ENCODE assay signal across 8 mouse cellular contexts in genomic region chr15:97606630-97607381, GRCm38 (mm10).
DNase-seq lines count a peak whose midpoint lies in the region; ATAC-seq and TF ChIP-seq lines count a peak whose summit lies in the region.

No protein-coding gene starts in this region.

- TF ChIP-seq CTCF in lung, postnatal 0 days (IDR thresholded peaks at IDR 0.05): no peak

- WGBS in lung, postnatal 0 days: 8% methylated on average over 25 of the region's 25 CpGs

- peak overlapping the region; percentile 12; the same call in 1 of the 2 replicates for H3K4me3 ChIP-seq in lung, postnatal 0 days (ENCODE audit: low read depth, low read length)

- DNase-seq in urinary bladder, postnatal 25 days (ENCODE audit: low spot score): peak; percentile 26
- no peak for DNase-seq in urinary bladder, adult 2 months (ENCODE audit: low spot score)
- peak; percentile 85 for DNase-seq in embryo, embryonic 10.5 days (ENCODE audit: low spot score)
- peak; percentile 16 for DNase-seq in heart, postnatal 4 days
- peak; percentile 52 to 57 for DNase-seq in layer of hippocampus, postnatal 14 days (ENCODE audit: low spot score in 2 of 2)
- peak; percentile 81 for DNase-seq in lung, postnatal 0 days (ENCODE audit: low spot score)
- DNase-seq in retina, postnatal 7 days (ENCODE audit: low read depth, low spot score): peak; percentile 43

- no peaks in the 10 kb centered on the region for H3K9me3 ChIP-seq in lung, postnatal 0 days (ENCODE audit: low read length)

- H3K27me3 ChIP-seq in lung, postnatal 0 days (replicated peaks; ENCODE audit: insufficient read depth, low read length): no peaks in the 10 kb centered on the region

- ATAC-seq in lung, postnatal 0 days: peak; percentile 79
- ATAC-seq in megakaryocyte-erythroid progenitor cell, adult 5-6 weeks (replicated peaks; ENCODE audit: low FRiP score, low TSS enrichment, poor library complexity, severe bottlenecking): no peak

- TF ChIP-seq EP300 in lung, postnatal 0 days (IDR thresholded peaks at IDR 0.05): no peak

- no peak overlapping the region for H3K9ac ChIP-seq in lung, postnatal 0 days (replicated peaks; ENCODE audit: low read depth)

- no peak overlapping the region for H3K27ac ChIP-seq in lung, postnatal 0 days (ENCODE audit: low read length)

- H3K4me2 ChIP-seq in lung, postnatal 0 days (replicated peaks; ENCODE audit: low read depth, low read length): peak overlapping the region; percentile 52

- no peaks in the 10 kb centered on the region for H3K36me3 ChIP-seq in lung, postnatal 0 days (ENCODE audit: insufficient read depth, low read length)

- no peaks in the 10 kb centered on the region for H3K4me1 ChIP-seq in lung, postnatal 0 days (ENCODE audit: insufficient read depth, low read depth, low read length)
